Mouse (Mus musculus) liver, embryonic 16.5 days (tissue): ENCODE measurements around the gene Dock1. TPM values are rescaled to one million over a fixed set of nuclear protein-coding genes. Genes with fewer than 3 reads are reported as not detected.

Experiments
- ATAC-seq: fragments of 200-750 bp; cut with Nextera tagmentation; 2 replicates; pipeline ENCODE4 v1.8.0; 2017; ENCODE audit warnings: low read depth, mild to moderate bottlenecking, moderate number of reproducible peaks, moderate library complexity
- H3K27ac ChIP-seq: fragments of 300-500 bp; sonication (generic); 2 replicates; pipeline ENCODE4 v1.5.1; 2014; ENCODE audit warnings: mild to moderate bottlenecking, low read length
- H3K27me3 ChIP-seq: fragments of 300-500 bp; sonication (generic); 2 replicates; pipeline ENCODE4 v1.6.1; 2014; ENCODE audit warnings: low read depth, low read length, mixed read lengths; ENCODE audit not compliant: control insufficient read depth, insufficient read depth
- H3K36me3 ChIP-seq: fragments of 300-500 bp; sonication (generic); 2 replicates; pipeline ENCODE4 v1.6.1; 2014; ENCODE audit warnings: mild to moderate bottlenecking; ENCODE audit not compliant: control insufficient read depth, insufficient read depth
- H3K4me1 ChIP-seq: fragments of 300-500 bp; sonication (generic); 2 replicates; pipeline ENCODE4 v1.6.1; 2014; ENCODE audit warnings: low read depth, low read length, mixed read lengths; ENCODE audit not compliant: control insufficient read depth
- H3K4me2 ChIP-seq: fragments of 300-500 bp; sonication (generic); 2 replicates; pipeline ENCODE4 v1.6.1; 2014; ENCODE audit warnings: low read depth, low read length, mixed read lengths
- H3K4me3 ChIP-seq: fragments of 300-500 bp; sonication (generic); 2 replicates; pipeline ENCODE4 v1.5.1; 2014; ENCODE audit warnings: low read depth, mild to moderate bottlenecking, low read length
- H3K9ac ChIP-seq: fragments of 300-500 bp; sonication (generic); 2 replicates; pipeline ENCODE4 v1.6.1; 2014; ENCODE audit warnings: low read depth, low read length
- H3K9me3 ChIP-seq: fragments of 300-500 bp; sonication (generic); replicated peaks from 2 replicates; pipeline ENCODE4 v1.6.1; 2016; ENCODE audit warnings: low read length; ENCODE audit not compliant: control insufficient read depth
- WGBS: fragments of 180-500 bp; shearing (Covaris S2); extraction: QIAGEN DNeasy Blood & Tissue Kit; methylation state at CpG from one replicate; pipeline ENCODE4 v1.1.7; 2014; ENCODE audit not compliant: insufficient replicate concordance; 5-methylcytosine and 5-hydroxymethylcytosine counted together
- polyA plus RNA-seq: library from polyadenylated mRNA; unstranded; fragments of >200 nt; fragmentation: Nextera tagmentation; extraction: Ambion mirVana; gene quantifications from 2 replicates; pipeline ENCODE4 v1.2.1, GENCODE M21; 2015

Dock1 gene
- polyA plus RNA-seq, 1 experiment from 2014 or later = 3.9 TPM

DNA sequence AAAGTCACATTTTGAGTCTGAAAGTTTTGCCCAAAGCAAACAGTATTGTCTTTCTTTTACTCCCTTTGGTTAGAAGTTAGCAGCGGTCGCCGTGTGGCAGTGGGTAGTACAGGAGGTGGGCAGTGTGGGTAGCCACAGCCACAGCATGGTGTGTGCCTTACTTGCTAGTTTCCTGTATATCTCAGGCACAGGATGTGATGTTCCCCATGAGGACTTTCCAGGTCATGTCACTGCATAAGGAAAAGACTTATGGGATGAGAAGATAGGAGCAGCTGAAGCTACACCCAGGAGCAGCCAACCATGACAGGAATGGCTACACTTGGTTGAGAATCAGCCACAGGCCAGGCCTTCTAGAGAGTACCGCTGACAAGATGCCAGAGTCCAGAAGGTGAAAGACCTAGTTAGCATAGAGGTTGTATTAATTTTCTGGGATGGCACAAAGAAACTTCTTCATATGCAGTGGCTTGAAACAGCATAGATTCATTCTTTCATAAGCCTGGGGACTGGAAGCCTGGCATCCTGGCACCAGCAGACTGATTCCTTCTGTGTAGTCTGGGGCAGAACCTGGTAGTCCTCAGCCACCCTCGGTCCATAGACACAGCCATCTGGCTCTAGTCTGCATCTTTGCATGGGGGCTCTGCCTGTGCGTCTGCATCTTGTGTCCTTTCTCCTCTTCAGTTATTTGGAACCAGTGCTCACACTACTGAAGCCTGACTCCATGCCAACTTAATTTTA is 139.0 kb downstream of the Dock1 start:
- Histone ChIP-seq H3K36me3 (no peaks in the 10 kb centered on the region; the same call in 1 of the 2 replicates), H3K9ac (no peak overlapping the region), H3K27ac (no peak overlapping the region), H3K4me2 (no peak overlapping the region), H3K4me1 (no peaks in the 10 kb centered on the region), H3K27me3 (no peaks in the 10 kb centered on the region), H3K4me3 (no peak overlapping the region), H3K9me3 (no peaks in the 10 kb centered on the region)
- no peak for ATAC-seq
- WGBS = 70% methylated on average over 6 of the region's 6 CpGs

DNA sequence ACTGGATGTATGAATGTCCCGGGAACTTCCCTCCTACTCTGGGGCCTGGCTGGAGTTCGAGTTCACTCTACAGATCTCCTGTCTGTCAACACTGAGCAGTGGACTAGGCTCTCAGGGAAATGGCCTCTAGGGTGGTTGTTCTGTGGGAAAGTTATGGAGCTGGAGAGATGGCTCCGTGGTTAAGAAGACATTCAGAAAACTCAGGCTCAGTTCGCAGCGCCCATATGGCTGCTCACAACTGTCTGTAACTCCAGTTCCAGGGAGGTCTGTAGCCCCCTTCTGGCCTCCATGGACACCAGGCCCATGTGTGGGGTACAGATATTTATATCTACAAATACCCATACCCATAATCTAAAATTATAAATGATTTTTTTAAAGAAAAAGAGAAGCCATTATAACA is 148.0 kb downstream of the Dock1 start:
- H3K9ac ChIP-seq = no peak overlapping the region
- H3K27ac ChIP-seq = no peak overlapping the region
- no peaks in the 10 kb centered on the region for H3K4me1 ChIP-seq
- H3K4me2 ChIP-seq = no peak overlapping the region
- 70% methylated on average over 5 of the region's 5 CpGs for WGBS
- ATAC-seq = no peak
- no peaks in the 10 kb centered on the region for H3K36me3 ChIP-seq
- no peak overlapping the region for H3K4me3 ChIP-seq
- no peaks in the 10 kb centered on the region for H3K9me3 ChIP-seq
- H3K27me3 ChIP-seq = no peaks in the 10 kb centered on the region

DNA sequence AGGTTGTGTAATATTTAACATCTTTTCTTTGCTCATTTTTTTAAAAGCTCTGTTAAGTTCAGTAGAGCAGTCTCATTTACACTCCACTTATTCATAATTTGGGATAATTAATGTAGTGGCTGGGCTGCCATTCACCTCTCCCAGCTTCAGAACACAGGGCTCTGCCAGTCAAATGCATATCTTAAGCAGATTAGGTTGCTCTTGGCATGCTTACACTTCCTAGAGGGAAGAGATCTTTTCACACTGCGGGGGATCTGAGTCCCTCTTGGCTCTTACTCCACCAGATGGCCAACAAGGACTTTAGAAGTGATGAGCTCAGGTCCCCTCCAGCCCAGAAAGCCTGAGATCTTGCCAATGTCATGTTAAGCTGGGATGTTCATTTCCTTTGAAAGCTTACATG is 150.8 kb downstream of the Dock1 start:
- H3K27ac ChIP-seq = no peak overlapping the region
- H3K4me2 ChIP-seq = no peak overlapping the region
- H3K36me3 ChIP-seq = no peaks in the 10 kb centered on the region
- ATAC-seq = no peak
- WGBS = 47% methylated on average over 1 of the region's 1 CpGs
- H3K4me3 ChIP-seq = no peak overlapping the region
- no peak overlapping the region for H3K9ac ChIP-seq
- no peaks in the 10 kb centered on the region for H3K4me1 ChIP-seq
- H3K27me3 ChIP-seq = no peaks in the 10 kb centered on the region
- H3K9me3 ChIP-seq = no peaks in the 10 kb centered on the region

DNA sequence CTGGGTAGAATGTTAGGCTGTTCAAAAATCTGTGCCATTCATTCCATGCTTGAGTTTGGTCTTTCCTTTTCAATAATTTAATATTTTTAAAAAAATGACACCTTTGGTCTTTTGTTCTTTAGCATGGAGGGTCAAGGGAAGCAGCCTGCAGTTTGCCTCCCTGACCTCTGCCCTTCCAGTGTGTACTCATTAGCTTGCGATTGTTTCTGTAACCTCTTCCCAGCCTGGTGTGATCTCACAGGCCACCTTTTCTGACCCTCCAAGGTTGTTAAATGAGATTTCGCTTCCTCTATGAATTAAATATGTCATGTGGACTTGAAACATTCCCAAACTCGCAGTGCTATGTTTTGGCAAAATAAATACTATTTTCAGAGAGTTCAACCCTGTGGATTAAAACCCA is 151.6 kb downstream of the Dock1 start:
- no peak overlapping the region for H3K4me2 ChIP-seq
- H3K4me3 ChIP-seq = no peak overlapping the region
- H3K9ac ChIP-seq = no peak overlapping the region
- no peaks in the 10 kb centered on the region for H3K27me3 ChIP-seq
- H3K9me3 ChIP-seq = no peaks in the 10 kb centered on the region
- 47% methylated on average over 3 of the region's 3 CpGs for WGBS
- no peak overlapping the region for H3K27ac ChIP-seq
- no peak for ATAC-seq
- no peaks in the 10 kb centered on the region for H3K4me1 ChIP-seq
- no peaks in the 10 kb centered on the region for H3K36me3 ChIP-seq

- Histone ChIP-seq H3K4me3 (no peak overlapping the region), H3K4me2 (no peak overlapping the region), H3K27ac (no peak overlapping the region), H3K9me3 (no peaks in the 10 kb centered on the region), H3K9ac (no peak overlapping the region), H3K27me3 (no peaks in the 10 kb centered on the region), H3K36me3 (no peaks in the 10 kb centered on the region), H3K4me1 (no peaks in the 10 kb centered on the region)
- WGBS = 62% methylated on average over 4 of the region's 4 CpGs
- no peak for ATAC-seq
Measured at GRCm38 (mm10) chr7:134823891-134824290, 153.4 kb downstream of the Dock1 start.

- Histone ChIP-seq H3K4me2 (no peak overlapping the region), H3K27me3 (no peaks in the 10 kb centered on the region), H3K9me3 (no peaks in the 10 kb centered on the region), H3K4me1 (no peaks in the 10 kb centered on the region), H3K36me3 (no peaks in the 10 kb centered on the region), H3K27ac (no peak overlapping the region), H3K4me3 (no peak overlapping the region), H3K9ac (no peak overlapping the region)
- WGBS = 75% methylated on average over 2 of the region's 2 CpGs
- no peak for ATAC-seq
Measured at GRCm38 (mm10) chr7:134840066-134840465, 169.6 kb downstream of the Dock1 start.

DNA sequence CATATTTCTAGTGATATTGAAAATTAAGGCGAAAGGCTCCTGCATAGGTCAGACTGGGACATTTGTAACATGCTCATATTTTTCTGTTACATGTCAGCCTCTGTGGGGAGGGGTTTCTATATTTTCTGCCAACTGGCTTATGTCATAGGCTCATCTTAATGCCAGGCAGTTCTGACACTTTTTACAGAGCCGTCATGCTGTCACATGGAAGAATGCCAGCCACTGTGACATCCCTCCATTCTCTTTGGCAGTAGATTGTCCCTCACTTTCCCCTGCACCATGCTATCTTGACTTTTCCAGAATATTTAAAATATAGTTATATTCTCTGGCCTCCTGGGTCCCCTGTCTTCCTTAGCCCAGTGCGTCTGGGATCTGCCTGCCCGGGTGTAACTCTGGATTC is 172.3 kb downstream of the Dock1 start:
- WGBS = 74% methylated on average over 4 of the region's 4 CpGs
- H3K4me3 ChIP-seq = no peak overlapping the region
- H3K36me3 ChIP-seq = no peaks in the 10 kb centered on the region
- H3K4me2 ChIP-seq = no peak overlapping the region
- no peaks in the 10 kb centered on the region for H3K4me1 ChIP-seq
- H3K9me3 ChIP-seq = no peaks in the 10 kb centered on the region
- H3K27me3 ChIP-seq = no peaks in the 10 kb centered on the region
- ATAC-seq = no peak
- no peak overlapping the region for H3K27ac ChIP-seq
- no peak overlapping the region for H3K9ac ChIP-seq

- H3K36me3 ChIP-seq = no peaks in the 10 kb centered on the region
- H3K27me3 ChIP-seq = no peaks in the 10 kb centered on the region
- no peak overlapping the region for H3K9ac ChIP-seq
- no peaks in the 10 kb centered on the region for H3K4me1 ChIP-seq
- no peak overlapping the region for H3K4me2 ChIP-seq
- no peak overlapping the region for H3K27ac ChIP-seq
- H3K9me3 ChIP-seq = no peaks in the 10 kb centered on the region
- no peak for ATAC-seq
- WGBS = 66% methylated on average over 6 of the region's 6 CpGs
- no peak overlapping the region for H3K4me3 ChIP-seq
Measured at GRCm38 (mm10) chr7:134862000-134862399, 191.5 kb downstream of the Dock1 start.

GRCm38 (mm10) chr7:134864175-134864574 is 193.7 kb downstream of the Dock1 start:
- H3K4me1 ChIP-seq = no peaks in the 10 kb centered on the region
- H3K4me2 ChIP-seq = no peak overlapping the region
- no peak overlapping the region for H3K9ac ChIP-seq
- no peaks in the 10 kb centered on the region for H3K36me3 ChIP-seq
- no peak overlapping the region for H3K4me3 ChIP-seq
- no peak overlapping the region for H3K27ac ChIP-seq
- no peak for ATAC-seq
- WGBS = 62% methylated on average over 2 of the region's 2 CpGs
- no peaks in the 10 kb centered on the region for H3K9me3 ChIP-seq
- H3K27me3 ChIP-seq = no peaks in the 10 kb centered on the region
